Mouse (Mus musculus) gastrocnemius, postnatal 4 days (tissue): ENCODE measurements at regions not wholly inside any gene's neighbourhood (a gene's known extent, or its start where the extent isn't known, plus 50 kb on each side); places are given as distances from the start of the nearest gene placed in this dataset.
A peak's percentile ranks its signal among the peaks of the same experiment; 100 is the strongest.
"Not testable (repeated sequence)": the region's sequence is repeated elsewhere in the genome, so short reads cannot be mapped to it uniquely, and the experiment has no call there.

Source experiments
- DNase-seq, 2 experiments: peaks; one replicate each; pipeline ENCODE4 v3.0.0; 2021 to 2022; ENCODE audit warnings: low spot score in 2 of 2, mixed read lengths in 2 of 2

DNA sequence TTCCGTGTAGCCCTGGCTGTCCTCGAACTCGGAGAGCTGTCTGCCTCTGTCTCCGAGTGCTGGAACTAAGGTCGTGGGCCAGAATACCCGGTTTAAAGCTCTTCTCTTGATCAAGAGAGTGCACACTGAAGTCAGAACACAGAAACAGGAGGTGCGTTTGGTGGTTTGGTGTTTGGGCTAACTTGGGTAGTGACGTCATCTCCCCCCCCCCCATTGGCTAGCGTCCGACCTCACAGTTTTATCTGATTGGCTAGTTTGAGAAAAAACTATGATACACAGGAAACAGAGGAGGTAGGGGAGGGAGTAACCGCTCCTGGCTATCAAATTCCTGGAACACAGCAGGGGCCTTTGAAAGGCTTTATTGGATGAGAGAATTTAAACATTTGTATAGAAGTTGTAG lies 60.2 kb upstream of the Pim1 start:
- DNase-seq, result no peak

DNA sequence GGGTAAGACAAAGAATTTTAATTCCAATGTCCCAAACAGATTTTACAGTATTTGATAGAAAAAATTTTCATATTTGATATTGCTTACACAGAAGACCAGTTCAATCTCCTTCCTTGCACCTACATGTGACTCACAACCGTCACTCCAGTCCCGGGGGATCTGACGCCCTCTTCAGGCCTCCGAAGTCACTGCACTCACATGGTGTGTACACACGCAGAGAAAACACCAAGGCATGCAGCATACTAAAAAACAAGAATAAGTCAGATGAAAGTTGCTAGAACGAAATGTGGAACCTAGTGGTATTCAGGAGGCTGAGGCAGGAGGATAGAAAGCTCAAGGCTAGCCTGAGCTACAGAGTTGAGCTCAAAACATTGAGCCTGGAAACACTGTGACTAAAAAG lies 59.7 kb upstream of the Pim1 start:
- DNase-seq, result no peak

DNA sequence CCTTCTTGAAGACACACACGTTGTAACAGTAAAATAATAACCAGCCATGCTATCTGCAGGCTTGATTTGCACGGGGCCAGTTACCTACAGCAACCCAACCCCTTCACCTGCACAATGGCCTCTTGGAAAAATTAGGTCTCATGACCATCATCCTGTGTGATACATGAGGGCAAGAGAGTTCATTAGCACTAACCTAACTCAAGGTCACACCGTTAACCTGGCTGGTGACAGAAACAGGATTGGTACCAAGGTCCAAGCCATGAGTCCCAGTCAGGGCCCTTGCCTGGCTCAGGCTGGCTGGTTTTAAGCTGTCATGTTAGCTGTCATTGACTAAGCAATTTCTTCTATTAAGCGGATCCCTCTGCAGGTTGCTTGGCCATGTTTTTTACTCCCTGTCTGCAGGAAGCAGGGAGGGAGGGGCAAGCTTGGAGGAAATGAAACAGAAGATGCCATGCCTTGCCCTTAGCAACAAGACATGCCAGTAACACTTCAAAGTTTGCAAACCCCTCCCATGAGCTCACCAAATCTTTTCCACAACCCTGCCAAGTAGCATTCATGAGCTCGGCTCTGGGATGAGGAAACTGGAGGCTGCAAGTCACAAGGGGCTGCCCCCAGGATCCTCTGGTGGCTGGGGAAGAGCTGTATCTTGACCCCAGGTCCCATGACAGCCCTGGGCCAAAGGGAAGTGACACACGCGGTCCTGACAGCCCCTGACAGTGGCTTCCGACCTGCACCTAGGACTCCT lies 58.8 kb upstream of the Pim1 start:
- no peak for DNase-seq

DNA sequence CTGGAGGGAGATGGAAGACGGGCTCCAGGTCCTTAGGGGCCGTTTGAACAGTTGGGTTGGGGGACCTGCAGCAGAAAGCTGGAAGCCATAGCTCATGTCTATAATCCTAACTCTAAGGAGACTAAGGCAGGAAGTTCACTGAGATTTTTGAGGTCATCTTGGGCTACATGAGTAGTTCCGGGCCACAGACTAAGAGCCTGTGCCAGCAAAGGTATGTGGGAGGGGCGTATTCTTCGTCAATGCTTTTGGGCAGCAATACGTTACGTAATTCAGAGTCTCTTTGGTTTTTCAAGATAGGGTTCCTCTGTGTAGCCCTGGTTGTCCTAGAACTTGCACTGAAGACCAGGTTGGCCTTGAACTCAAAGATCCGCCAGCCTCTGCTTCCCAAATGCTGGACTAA lies 57.9 kb upstream of the Pim1 start:
- DNase-seq, result no peak

DNA sequence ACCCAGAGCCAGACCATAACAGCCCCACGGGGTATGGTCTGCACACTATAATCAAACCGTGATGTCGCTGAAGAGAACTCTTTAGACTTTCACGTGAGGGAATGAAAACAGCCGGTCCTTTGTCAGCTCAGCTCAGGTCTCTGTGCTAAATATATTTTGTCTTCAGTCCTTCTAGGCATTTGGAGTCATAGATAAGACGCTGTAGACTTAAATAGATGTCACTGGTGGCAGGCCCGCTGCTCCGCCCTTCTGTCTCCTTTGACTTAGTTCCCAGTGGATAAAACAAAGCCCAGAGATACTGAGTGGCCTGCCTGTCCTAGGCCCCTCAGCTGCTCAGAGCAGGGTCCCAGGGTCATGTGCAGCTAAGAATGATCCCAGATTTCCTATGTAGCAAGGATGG lies 57.2 kb upstream of the Pim1 start:
- no peak for DNase-seq

DNA sequence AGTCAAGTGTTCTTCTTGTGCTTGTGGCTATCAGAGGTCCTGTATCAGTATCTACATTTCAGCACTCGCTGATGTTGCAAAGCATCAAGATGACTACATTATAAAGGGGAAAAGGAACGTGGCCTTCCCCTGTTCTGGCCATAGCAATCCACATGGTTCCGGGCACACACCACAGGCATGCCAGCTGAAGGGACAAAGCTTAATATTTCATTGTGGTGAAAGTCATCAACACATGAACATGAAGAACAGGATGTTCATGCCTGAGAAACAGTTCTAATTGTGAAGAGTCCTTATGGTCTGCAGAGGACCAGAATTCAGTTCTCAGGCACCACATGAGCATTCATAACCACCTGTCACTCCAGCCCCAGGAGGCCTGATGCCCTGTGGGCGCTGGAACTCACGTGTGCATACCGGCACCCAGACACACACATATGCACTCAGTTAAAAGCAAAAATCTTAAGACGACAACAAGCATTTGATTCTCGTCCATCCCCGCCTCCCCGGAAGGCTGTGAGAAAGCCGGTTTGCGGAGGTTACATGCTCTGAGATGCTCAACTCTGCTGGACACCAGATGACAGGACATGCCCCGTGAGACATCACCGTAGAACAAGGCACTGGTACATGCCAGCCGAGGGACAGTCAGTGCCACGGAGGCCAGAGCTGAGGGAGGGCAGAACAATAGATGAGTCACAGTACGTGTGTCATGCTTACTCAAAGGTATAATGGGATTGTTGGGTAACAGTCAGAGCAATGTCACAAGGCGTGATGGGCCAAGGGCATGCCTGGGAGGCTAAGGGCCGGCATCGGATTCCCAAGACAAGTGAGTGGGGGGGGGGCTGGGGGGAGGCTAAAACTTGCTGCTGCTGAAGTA lies 56.2 kb upstream of the Pim1 start:
- DNase-seq, result no peak

DNA sequence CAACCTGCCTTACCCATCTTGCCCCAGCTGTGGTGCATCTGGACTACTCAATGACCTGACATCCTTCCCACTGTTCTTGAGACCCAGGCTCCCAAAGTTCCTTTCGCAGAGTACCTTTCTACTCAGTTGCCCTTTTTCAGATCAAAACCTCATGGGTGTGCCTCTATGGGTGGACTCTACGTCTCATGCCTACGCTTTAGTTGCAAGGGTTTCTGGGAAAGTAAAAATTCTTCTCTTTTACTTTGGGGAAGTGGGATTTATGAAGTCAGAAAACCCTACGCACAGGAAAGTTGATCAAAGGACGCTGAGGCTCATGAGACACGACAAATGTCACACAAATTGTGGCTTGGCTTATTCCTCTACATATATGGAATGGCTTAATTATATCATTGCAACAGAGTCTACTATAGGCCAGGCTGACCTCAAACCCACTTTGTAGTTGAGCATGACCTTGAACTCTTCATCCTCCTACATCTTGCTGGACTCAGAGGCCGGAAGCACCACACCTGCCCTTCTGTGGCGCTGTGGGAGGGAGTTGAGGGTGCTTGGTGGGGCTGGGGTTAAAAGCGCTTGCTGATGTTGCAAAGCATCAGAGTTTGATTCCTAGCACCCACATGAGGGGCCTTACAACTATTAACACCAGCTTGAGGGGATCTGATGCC lies 55.1 kb upstream of the Pim1 start:
- DNase-seq, result no peak

DNA sequence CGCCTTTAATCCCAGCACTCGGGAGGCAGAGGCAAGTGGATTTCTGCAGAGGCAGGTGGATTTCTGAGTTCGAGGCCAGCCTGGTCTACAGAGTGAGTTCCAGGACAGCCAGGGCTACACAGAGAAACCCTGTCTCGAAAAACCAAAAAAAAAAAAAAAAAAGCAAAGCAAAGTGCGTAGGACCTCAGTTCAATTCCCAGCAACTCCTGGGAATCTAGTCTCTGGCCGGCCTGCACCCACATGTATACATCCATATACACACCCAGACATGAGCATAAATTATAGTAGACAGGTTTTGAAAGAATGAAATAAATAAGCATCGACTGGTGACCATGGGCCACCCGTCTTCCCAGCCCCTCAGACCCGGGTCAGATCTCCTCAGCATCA lies 54.1 kb upstream of the Pim1 start:
- DNase-seq, result not testable (repeated sequence)

DNA sequence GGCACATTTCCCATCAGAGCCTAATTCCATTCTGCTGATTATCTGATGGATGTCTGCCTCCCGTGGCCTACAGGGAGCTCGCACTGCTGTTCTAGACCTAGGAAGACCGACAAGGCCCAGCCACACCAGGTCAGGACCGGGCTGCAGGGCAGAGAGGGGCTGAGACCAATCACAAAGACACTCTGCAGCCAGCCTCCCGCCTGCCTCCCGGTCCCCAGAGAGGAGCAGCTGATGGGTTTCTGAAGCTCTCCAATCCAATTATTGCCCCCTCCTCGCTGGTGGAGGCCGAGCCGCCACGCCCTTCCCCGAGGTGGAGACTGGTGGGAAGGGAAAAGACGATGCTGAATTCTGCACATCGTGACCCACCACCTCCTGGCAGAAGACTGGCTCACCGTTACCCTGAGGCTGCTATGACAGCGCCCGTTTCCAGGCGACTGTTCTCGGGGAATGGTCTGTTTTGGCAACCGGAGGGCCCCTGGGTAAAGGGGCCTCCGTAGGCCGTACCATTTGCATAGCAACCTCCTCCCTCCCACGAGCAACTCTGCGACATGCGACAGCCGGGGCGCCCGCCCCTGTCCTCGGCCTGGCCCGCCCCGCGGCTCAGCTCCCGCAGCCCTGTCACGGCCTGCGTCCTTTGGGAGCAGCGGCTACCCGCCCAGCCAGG lies 53.5 kb upstream of the Pim1 start:
- peak in 1 of 2 experiments; percentile 71 for DNase-seq

DNA sequence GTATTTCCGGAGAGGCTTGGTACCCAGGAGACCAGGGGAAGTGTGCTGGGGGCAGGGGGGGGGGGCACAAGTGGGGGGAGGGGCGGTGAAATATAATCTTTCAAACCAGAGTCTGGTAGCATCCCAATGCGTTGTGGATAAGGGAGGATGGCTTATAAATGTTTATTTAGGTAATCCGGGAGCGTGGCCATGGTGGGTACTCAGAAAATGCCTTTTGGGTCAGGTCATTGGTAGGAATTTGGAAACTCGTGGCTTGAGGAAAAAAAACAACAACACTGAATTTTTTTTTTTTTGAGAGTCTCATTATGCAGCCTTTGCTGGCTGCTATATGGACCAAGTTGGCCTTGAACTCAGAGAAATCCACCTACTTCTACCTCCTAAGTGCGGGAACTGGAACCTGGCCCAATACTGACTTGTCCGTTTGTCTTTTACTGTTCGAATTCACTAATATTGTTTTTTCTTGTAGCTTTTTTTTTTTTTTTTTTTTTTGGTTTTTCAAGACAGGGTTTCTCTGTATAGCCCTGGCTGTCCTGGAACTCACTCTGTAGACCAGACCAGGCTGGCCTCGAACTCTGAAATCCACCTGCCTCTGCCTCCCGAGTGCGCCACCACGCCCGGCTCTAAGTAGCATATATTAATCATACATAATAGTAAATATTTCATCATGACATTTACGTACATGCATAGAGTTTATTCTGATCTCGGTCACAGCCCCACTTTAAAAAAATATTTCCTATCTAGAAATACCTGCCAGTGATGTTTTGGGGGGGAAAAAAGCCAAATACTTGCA lies 52.8 kb upstream of the Pim1 start:
- no peak for DNase-seq

DNA sequence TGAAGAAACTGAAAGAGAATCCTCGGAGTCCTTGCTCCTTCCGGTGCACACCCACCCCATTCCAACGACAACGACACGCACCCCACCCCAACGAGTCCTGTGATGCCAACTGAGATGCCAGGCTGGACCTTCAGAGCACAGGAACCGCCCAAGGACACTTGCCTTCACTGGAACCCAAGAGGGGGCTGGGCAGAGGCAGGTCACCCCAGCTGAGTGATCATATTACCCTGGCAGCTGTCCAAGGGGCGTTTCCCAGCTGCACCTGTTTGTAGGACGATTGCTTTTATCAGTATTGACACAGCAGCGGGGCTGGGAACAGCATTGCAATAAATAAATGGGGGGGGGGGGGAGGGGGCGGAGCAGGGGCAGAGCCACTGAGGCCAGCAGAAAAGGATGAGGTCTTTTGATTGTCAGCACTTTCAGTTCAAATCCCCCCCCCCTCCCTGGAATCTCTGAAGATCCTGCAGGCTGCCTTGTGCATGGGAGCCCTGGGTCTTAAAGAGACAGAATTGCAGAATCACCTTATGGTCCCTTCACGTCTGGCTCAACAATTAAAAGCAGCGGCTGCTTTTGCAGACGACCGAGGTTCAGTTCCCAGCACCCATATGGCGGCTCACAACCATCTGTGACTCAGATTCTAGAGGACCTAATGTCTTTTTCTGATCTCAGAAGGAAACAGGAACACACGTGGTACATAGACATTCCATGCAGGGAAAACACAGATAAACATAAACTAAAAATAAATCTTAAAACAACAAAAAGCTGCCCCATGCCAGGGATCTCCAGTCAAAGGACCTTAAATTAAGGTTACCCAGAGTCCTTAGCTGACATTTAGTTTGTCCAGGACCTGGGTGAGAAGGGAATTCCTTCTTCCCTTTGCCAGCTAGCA lies 52.0 kb upstream of the Pim1 start:
- peak in 1 of 2 experiments; percentile 46 for DNase-seq

DNA sequence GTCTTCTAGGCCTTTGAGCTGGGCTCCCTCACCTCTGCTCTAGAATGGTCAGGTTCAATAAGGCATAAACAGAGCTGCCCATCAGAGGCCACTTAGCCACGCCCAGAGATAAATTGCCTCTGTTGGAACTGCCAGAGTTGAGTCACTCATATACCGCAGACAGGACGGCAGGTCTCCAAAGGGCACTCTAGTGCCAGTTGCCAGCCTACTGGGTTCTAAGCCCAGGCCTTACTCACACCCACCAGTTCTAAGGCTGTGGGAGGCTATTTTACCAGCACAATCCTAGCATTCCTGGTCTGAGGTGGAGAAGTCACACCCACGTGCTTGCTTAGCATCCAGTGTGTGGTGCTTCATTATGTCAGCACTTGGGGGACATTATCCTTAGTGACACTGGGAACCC lies 50.6 kb upstream of the Pim1 start:
- no peak for DNase-seq

DNA sequence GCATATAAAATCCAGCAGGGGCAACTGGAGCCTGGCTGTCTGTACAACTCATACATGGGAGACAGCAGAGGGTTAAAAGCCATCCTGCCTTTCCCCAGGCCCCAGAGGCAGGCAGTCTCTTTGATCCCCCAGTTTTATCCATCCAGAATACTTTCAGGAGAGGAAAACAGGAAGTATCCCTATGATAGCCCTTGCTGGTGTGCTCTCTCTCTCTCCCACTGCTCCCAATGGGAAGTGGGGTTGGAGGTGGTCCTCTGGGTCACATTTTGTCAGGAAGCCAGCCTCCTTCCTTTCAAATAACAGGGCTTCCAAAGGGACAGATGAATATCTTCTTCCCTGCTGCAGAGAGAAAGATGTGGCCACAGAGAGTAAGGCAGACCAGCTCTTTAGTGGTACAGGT lies 50.1 kb upstream of the Pim1 start:
- DNase-seq, result no peak
